In the genomic region with DNA sequence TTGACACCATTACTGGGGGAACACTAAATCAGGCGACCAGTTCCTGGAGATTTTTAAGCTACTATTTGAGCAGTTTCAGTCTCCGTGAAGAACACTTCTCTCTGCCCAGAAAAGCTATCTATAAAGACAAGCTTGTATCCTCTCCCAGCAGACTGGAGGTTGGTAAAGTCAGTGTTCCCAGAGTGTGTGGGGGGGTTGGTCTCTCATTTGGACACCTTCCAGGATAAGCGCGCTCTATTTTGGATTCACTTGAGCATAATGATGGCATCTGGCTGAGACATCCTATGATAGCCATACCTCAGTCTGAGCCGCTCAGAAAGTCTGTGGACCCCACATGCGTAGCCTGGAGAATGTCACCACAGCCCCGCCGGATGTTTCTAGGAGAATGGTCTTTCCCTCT, we compare ENCODE assay signal across 16 mouse cellular contexts.
"Had no signal": no experiment of that assay in that cellular context is flagged by ENCODE, and none has a peak within 500 bp of the region (broad histone marks: within the 10 kb centered on the region; RNA-seq: fewer than 3 reads in every experiment).

No protein-coding gene starts in this region.

- ATAC-seq: intestine, embryonic 16.5 days; liver, postnatal 0 days had no signal

- H3K27ac ChIP-seq: kidney, embryonic 15.5 days; limb, embryonic 12.5 days; liver, embryonic 13.5 days; midbrain, embryonic 10.5 days; neural tube, embryonic 12.5 days; stomach, postnatal 0 days had no signal

- H3K9ac ChIP-seq: kidney, embryonic 15.5 days; limb, embryonic 12.5 days; liver, embryonic 13.5 days; liver, postnatal 0 days; neural tube, embryonic 12.5 days had no signal

- H3K4me3 ChIP-seq: kidney, embryonic 15.5 days; limb, embryonic 12.5 days; liver, embryonic 13.5 days; midbrain, embryonic 10.5 days; neural tube, embryonic 12.5 days had no signal

- DNase-seq: kidney, adult 2 months; kidney, postnatal 14 days; liver; liver, embryonic 13.5 days; liver, postnatal 0 days; lung, postnatal 36 days; midbrain, embryonic 14.5 days; retina, postnatal 1 day; thymus, adult 18-20 months; thymus, postnatal 14 days had no signal

- H3K27me3 ChIP-seq: kidney, embryonic 15.5 days; limb, embryonic 12.5 days; liver, embryonic 13.5 days; neural tube, embryonic 12.5 days had no signal

- H3K36me3 ChIP-seq: kidney, embryonic 15.5 days; limb, embryonic 12.5 days; liver, embryonic 13.5 days; midbrain, embryonic 10.5 days; neural tube, embryonic 12.5 days had no signal

- H3K4me2 ChIP-seq: kidney, embryonic 15.5 days; limb, embryonic 12.5 days; liver, embryonic 13.5 days; neural tube, embryonic 12.5 days had no signal

- H3K9me3 ChIP-seq: kidney, embryonic 15.5 days; limb, embryonic 12.5 days; liver, embryonic 13.5 days; midbrain, embryonic 10.5 days; neural tube, embryonic 12.5 days had no signal
